Mouse (Mus musculus) brain, embryonic 14.5 days (tissue): ENCODE data around the gene Cblb. TPM values are rescaled to one million over a fixed set of nuclear protein-coding genes. Genes with fewer than 3 reads are reported as not detected.

Experiments used
- DNase-seq: peaks from one replicate; pipeline ENCODE4 v3.0.0-alpha.2; 2011; ENCODE audit warnings: low read depth
- CTCF ChIP-seq: fragments of 200-500 bp; IDR thresholded peaks from 2 replicates; pipeline ENCODE4 v1.5.1; 2012; ENCODE audit warnings: inconsistent platforms, mild to moderate bottlenecking, moderate library complexity, borderline replicate concordance; ENCODE audit not compliant: insufficient read depth, insufficient read length; ENCODE audit errors: extremely low read depth
- POLR2A ChIP-seq: fragments of 200-500 bp; IDR thresholded peaks from 2 replicates; pipeline ENCODE4 v1.6.1; 2012; ENCODE audit warnings: mild to moderate bottlenecking, inconsistent platforms, borderline replicate concordance; ENCODE audit not compliant: poor library complexity, insufficient read depth, insufficient read length, severe bottlenecking; ENCODE audit errors: extremely low read depth
- polyA plus RNA-seq: library from polyadenylated mRNA; depleted of rRNA; stranded (reverse); fragments of >200 nt; gene quantifications from 2 replicates; pipeline ENCODE4 v1.2.3, GENCODE M21; 2012

The Cblb gene
- polyA plus RNA-seq, 1 experiment = 29.9 TPM

GRCm38 (mm10) chr16:52132808-52133490 lies 101.9 kb downstream of the Cblb start:
- no peak for DNase-seq
- TF ChIP-seq POLR2A (no peak), CTCF (no peak)

GRCm38 (mm10) chr16:52134631-52135227 lies 103.7 kb downstream of the Cblb start:
- TF ChIP-seq POLR2A (no peak), CTCF (no peak)
- DNase-seq = peak; percentile 92

GRCm38 (mm10) chr16:52135689-52136390 lies 104.8 kb downstream of the Cblb start:
- TF ChIP-seq POLR2A (no peak), CTCF (no peak)
- DNase-seq = no peak

- TF ChIP-seq CTCF = no peak
- no peak for TF ChIP-seq POLR2A
- DNase-seq = no peak
These were observed 112.1 kb downstream of the Cblb start for GRCm38 (mm10) chr16:52143101-52143500.

DNA sequence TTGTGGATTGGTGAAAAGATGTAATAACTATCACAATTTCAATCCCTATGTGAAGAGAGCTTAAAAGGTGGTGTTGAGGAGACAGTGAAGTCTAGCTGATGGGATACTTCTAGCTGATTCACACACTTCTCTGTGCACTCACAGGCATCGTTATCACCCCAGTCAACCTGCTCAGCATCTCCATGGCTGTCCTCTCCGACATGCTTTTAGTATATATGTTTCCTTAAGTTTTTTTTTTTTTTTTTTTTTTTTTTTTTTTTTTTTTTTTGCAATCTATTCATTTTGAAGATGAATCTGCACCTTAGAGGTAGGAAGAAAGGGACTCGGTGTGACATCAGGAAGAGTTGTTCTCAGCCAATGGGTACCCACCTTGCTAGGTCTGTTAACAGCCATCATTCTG lies 112.8 kb downstream of the Cblb start:
- TF ChIP-seq CTCF = no peak
- TF ChIP-seq POLR2A = no peak
- no peak for DNase-seq

GRCm38 (mm10) chr16:52144792-52145191 lies 113.8 kb downstream of the Cblb start:
- no peak for DNase-seq
- TF ChIP-seq POLR2A (no peak), CTCF (no peak)

DNA sequence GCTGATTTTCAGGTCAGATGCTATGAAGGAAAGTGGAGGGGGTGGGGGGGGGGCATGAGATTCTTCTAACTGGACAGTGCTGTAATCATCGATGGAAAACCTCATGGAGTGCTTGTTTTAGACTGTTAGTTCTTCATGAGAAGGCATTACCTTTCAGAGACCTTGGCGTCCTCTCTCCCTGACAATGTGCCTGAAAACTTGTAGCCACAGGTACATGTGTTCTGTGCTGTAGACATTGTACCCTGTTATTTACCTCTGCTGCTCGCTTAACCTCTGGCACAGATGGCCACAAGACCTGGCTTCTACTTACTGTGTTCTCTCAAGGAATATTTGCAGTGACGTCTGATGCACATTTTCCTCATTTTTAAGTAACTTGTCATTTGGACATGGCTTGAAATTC lies 114.5 kb downstream of the Cblb start:
- DNase-seq = no peak
- TF ChIP-seq CTCF (no peak), POLR2A (no peak)

GRCm38 (mm10) chr16:52146976-52147696 lies 116.1 kb downstream of the Cblb start:
- TF ChIP-seq CTCF (no peak), POLR2A (no peak)
- peak; percentile 51 for DNase-seq

DNA sequence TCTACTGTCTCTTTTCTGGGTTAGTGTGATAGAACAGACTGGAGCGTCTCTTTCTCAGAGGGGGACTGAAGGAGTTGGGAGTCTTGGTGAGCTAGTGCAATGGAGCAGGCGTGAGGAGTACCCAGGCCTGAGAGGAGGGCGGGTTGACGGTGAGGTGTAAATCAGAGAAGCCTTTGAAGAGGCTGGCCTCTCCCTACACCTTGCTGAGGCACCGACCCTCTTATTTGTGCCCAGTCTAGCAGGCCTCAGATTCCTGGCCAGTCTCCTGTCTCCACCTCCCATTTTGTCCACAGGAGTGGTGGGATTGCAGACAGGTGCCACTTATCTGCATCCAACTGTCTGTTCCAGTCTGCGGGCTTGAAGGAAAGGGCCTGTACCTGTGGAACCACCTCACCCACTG lies 117.0 kb downstream of the Cblb start:
- no peak for DNase-seq
- TF ChIP-seq POLR2A (no peak), CTCF (no peak)

DNA sequence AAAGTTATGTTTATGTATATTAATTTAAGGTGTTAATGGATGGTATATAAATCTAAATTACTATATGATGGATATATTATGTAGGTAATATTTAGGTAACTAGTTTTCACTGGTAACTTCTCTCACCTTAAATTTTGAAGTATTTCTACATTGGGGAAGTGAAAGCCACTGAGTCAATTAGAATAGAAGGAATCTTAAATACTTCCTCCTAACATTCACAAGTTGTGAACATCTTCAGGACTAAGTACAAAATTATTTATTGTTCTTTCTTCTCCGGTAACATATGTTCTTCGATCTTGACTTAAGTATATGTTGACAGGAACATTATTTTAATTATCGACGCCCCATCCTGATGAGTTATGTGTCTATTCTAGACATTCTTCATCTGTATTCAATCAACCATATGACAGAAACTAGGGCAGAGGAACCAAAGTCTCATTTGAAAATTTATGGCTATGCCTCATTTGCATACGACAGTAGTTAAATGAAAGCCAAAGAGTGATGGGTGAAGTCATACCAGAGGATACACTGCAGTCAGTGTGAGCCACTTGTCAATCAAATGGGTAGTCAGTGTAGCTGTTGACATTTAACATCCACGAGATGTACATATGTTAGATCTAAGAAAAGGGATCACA lies 118.2 kb downstream of the Cblb start:
- TF ChIP-seq CTCF (no peak), POLR2A (no peak)
- DNase-seq = peak; percentile 45
